Mouse (Mus musculus) ES-E14 (cell line): ENCODE results near the gene Macrod1.

Source experiments
- CHD2 ChIP-seq: IDR thresholded peaks from 2 replicates; pipeline ENCODE4 v1.6.1; 2014; ENCODE audit warnings: mild to moderate bottlenecking, low read depth, low read length, inconsistent platforms
- HCFC1 ChIP-seq: IDR thresholded peaks from 2 replicates; pipeline ENCODE4 v1.6.1; 2012; ENCODE audit warnings: low read length, inconsistent platforms, borderline replicate concordance; ENCODE audit not compliant: insufficient read depth
- MAFK ChIP-seq: IDR thresholded peaks from 2 replicates; pipeline ENCODE4 v1.6.1; 2014; ENCODE audit warnings: mild to moderate bottlenecking, low read depth, low read length, inconsistent platforms; ENCODE audit not compliant: insufficient read depth
- ZC3H11A ChIP-seq: IDR thresholded peaks from 2 replicates; pipeline ENCODE4 v1.6.1; 2012; ENCODE audit warnings: low read depth, mild to moderate bottlenecking, inconsistent platforms, low read length, borderline replicate concordance
- ZNF384 ChIP-seq: IDR thresholded peaks from 2 replicates; pipeline ENCODE4 v1.6.1; 2012; ENCODE audit warnings: low read depth, low read length, inconsistent platforms

DNA sequence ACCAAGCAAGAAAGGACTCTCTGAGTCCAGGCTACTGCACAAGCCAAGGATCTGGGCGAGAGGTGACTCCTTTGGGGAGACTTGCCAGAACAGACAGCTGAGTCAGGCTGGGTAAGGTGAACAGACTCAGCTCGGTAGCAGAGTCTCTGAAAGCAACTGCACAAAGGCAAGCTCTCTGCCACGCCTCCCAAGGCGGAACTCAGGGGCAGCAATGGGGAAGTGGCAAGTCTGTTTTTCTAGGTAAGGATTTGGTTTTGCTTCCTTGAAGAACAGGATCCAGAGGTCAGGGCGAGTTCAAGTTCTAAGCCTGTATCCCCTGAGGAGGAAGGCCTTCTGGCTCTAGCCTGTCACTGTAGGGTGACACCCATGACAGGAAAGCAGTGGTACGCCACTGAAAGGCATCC is 169.9 kb downstream of the Macrod1 start:
- TF ChIP-seq ZNF384 (no peak), MAFK (no peak), CHD2 (no peak), ZC3H11A (no peak), HCFC1 (no peak)
